In genomic region chr2:102551594-102551993, GRCm38 (mm10) we compare ENCODE assay signal across 12 mouse cellular contexts. TPM values are rescaled to one million over a fixed set of nuclear protein-coding genes. Genes with fewer than 3 reads are reported as not detected.
DNase-seq lines count a peak whose midpoint lies in the region; ATAC-seq and TF ChIP-seq lines count a peak whose summit lies in the region.
"Had no signal": no experiment of that assay in that cellular context is flagged by ENCODE, and none has a peak within 500 bp of the region (broad histone marks: within the 10 kb centered on the region; RNA-seq: fewer than 3 reads in every experiment).

No protein-coding gene starts in this region.

- no peak for ATAC-seq in heart, embryonic 13.5 days (ENCODE audit: extremely low read depth, insufficient number of reproducible peaks, low FRiP score, low TSS enrichment)
- no peak for ATAC-seq in lung, embryonic 15.5 days (ENCODE audit: borderline replicate concordance, extremely low read depth, low FRiP score, low TSS enrichment)
- ATAC-seq in limb, embryonic 14.5 days (ENCODE audit: low FRiP score, low read depth), result no peak
- ATAC-seq in stomach, postnatal 0 days (ENCODE audit: low FRiP score, low TSS enrichment), result no peak

- no peak for DNase-seq in heart, postnatal 10 days
- no peak for DNase-seq in lung, postnatal 14 days
- DNase-seq in limb, embryonic 14.5 days (ENCODE audit: low spot score), result no peak
- DNase-seq in stomach, postnatal 0 days (ENCODE audit: low spot score), result no peak
- DNase-seq in ovary, postnatal 14 days (ENCODE audit: low spot score), result no peak
- no peak for DNase-seq in layer of hippocampus, postnatal 10 days (ENCODE audit: low spot score in 2 of 2)
- DNase-seq: cerebellum, adult 9-10 months; heart, postnatal 14 days had no signal

- H3K9ac ChIP-seq in heart, embryonic 13.5 days, result no peak overlapping the region
- H3K9ac ChIP-seq in lung, embryonic 15.5 days, result no peak overlapping the region
- no peak overlapping the region for H3K9ac ChIP-seq in limb, embryonic 14.5 days (ENCODE audit: low read depth, low read length, severe bottlenecking)
- no peak overlapping the region for H3K9ac ChIP-seq in stomach, postnatal 0 days (ENCODE audit: low read length)
- H3K9ac ChIP-seq: embryonic facial prominence, embryonic 12.5 days; forebrain, embryonic 15.5 days had no signal

- no peak overlapping the region for H3K4me3 ChIP-seq in heart, embryonic 13.5 days
- no peak overlapping the region for H3K4me3 ChIP-seq in lung, embryonic 15.5 days
- peak overlapping the region; percentile 40; the same call in 1 of the 2 replicates for H3K4me3 ChIP-seq in limb, embryonic 14.5 days (replicated peaks; ENCODE audit: low read length)
- H3K4me3 ChIP-seq in stomach, postnatal 0 days (ENCODE audit: low read depth, low read length), result no peak overlapping the region
- H3K4me3 ChIP-seq: embryonic facial prominence, embryonic 12.5 days; forebrain, embryonic 15.5 days had no signal

- no peak overlapping the region for H3K27ac ChIP-seq in heart, embryonic 13.5 days (replicated peaks)
- H3K27ac ChIP-seq in lung, embryonic 15.5 days, result peak overlapping the region; percentile 10; the same call in 1 of the 2 replicates
- H3K27ac ChIP-seq in limb, embryonic 14.5 days (replicated peaks; ENCODE audit: low read depth, low read length), result no peak overlapping the region
- peak overlapping the region; percentile 45; the same call in 1 of the 2 replicates for H3K27ac ChIP-seq in stomach, postnatal 0 days (replicated peaks)
- H3K27ac ChIP-seq: embryonic facial prominence, embryonic 12.5 days; forebrain, embryonic 15.5 days had no signal

- H3K36me3 ChIP-seq in heart, embryonic 13.5 days, result no peaks in the 10 kb centered on the region
- no peaks in the 10 kb centered on the region for H3K36me3 ChIP-seq in lung, embryonic 15.5 days
- H3K36me3 ChIP-seq in limb, embryonic 14.5 days (ENCODE audit: control insufficient read depth, insufficient read depth, low read length), result no peaks in the 10 kb centered on the region
- H3K36me3 ChIP-seq in stomach, postnatal 0 days (ENCODE audit: control insufficient read depth, insufficient read depth, low read length), result no peaks in the 10 kb centered on the region
- H3K36me3 ChIP-seq: embryonic facial prominence, embryonic 12.5 days; forebrain, embryonic 15.5 days had no signal

- H3K9me3 ChIP-seq in heart, embryonic 13.5 days, result no peaks in the 10 kb centered on the region
- no peaks in the 10 kb centered on the region for H3K9me3 ChIP-seq in lung, embryonic 15.5 days
- no peaks in the 10 kb centered on the region for H3K9me3 ChIP-seq in limb, embryonic 14.5 days (ENCODE audit: control insufficient read depth, low read length)
- H3K9me3 ChIP-seq in stomach, postnatal 0 days (ENCODE audit: control insufficient read depth, low read length), result no peaks in the 10 kb centered on the region
- H3K9me3 ChIP-seq: embryonic facial prominence, embryonic 12.5 days; forebrain, embryonic 15.5 days had no signal

- no peak for TF ChIP-seq POLR2A in limb, embryonic 14.5 days (IDR thresholded peaks at IDR 0.05; ENCODE audit: borderline replicate concordance, extremely low read depth, insufficient read depth, insufficient read length)

- H3K4me1 ChIP-seq in heart, embryonic 13.5 days, result peaks cover 25% of the 10 kb centered on the region
- peaks cover 34% of the 10 kb centered on the region for H3K4me1 ChIP-seq in lung, embryonic 15.5 days
- H3K4me1 ChIP-seq in limb, embryonic 14.5 days (ENCODE audit: control insufficient read depth, insufficient read depth, low read length), result peaks cover 27% of the 10 kb centered on the region
- H3K4me1 ChIP-seq in stomach, postnatal 0 days (replicated peaks; ENCODE audit: control insufficient read depth, insufficient read depth), result no peaks in the 10 kb centered on the region; the same call in none of the 2 replicates

- intact Hi-C loops in heart, postnatal 10 days (cut with DNase I), result no loop called here

- H3K4me2 ChIP-seq in heart, embryonic 13.5 days, result 0 out of 2 replicates have a peak overlapping the region, but pooled peaks have one; percentile 2
- peak overlapping the region; percentile 30; the same call in 1 of the 2 replicates for H3K4me2 ChIP-seq in lung, embryonic 15.5 days
- peak overlapping the region; percentile 55 for H3K4me2 ChIP-seq in limb, embryonic 14.5 days (replicated peaks; ENCODE audit: low read depth, low read length, severe bottlenecking)
- H3K4me2 ChIP-seq in stomach, postnatal 0 days (replicated peaks; ENCODE audit: low read depth), result peak overlapping the region; percentile 56
- H3K4me2 ChIP-seq: forebrain, embryonic 15.5 days had no signal

- TF ChIP-seq CTCF in stomach, postnatal 0 days (IDR thresholded peaks at IDR 0.05; ENCODE audit: low read depth), result peak; percentile 35

- WGBS in heart, embryonic 13.5 days, result 42% methylated on average over 3 of the region's 3 CpGs
- 12% methylated on average over 3 of the region's 3 CpGs for WGBS in lung, embryonic 15.5 days
- WGBS in limb, embryonic 14.5 days, result 21% methylated on average over 3 of the region's 3 CpGs
- 22% methylated on average over 3 of the region's 3 CpGs for WGBS in stomach, postnatal 0 days

- no peak for TF ChIP-seq EP300 in stomach, postnatal 0 days (optimal IDR thresholded peaks at IDR 0.05)

- H3K27me3 ChIP-seq in heart, embryonic 13.5 days (replicated peaks), result peaks cover 46% of the 10 kb centered on the region
- no peaks in the 10 kb centered on the region for H3K27me3 ChIP-seq in lung, embryonic 15.5 days
- H3K27me3 ChIP-seq in limb, embryonic 14.5 days (ENCODE audit: control insufficient read depth, insufficient read depth, low read length), result no peaks in the 10 kb centered on the region; the same call in 1 of the 2 replicates
- H3K27me3 ChIP-seq in stomach, postnatal 0 days (ENCODE audit: control insufficient read depth, insufficient read depth, low read length), result no peaks in the 10 kb centered on the region
- H3K27me3 ChIP-seq: embryonic facial prominence, embryonic 12.5 days had no signal

RNA-seq across cellular contexts. Expression of gene Pamr1, which starts 1.8 kb away (rescaled TPM):
- 1.4 and 2.2 TPM in 2 replicates for polyA plus RNA-seq in heart, embryonic 13.5 days (2015; fragmentation: Nextera tagmentation; extraction: Ambion mirVana)
- 1 to 10 TPM; 8.9 to 9.7 TPM for total RNA-seq in heart, postnatal 10 days (2021)
- polyA plus RNA-seq in lung, embryonic 15.5 days (2015; fragmentation: Nextera tagmentation; extraction: Ambion mirVana), result 16.6 and 17.4 TPM in 2 replicates
- 70.8 and 73.4 TPM in 2 replicates for polyA plus RNA-seq in limb, embryonic 14.5 days (2012; rRNA removed)
- polyA plus RNA-seq in limb, embryonic 14.5 days (2014; fragmentation: Nextera tagmentation; extraction: Ambion mirVana), result 58.9 and 63.6 TPM in 2 replicates
- 17.2 and 19.8 TPM in 2 replicates for polyA plus RNA-seq in stomach, postnatal 0 days (2015; fragmentation: Nextera tagmentation; extraction: Ambion mirVana)
- 10 to 100 TPM; 11.1 to 13.3 TPM for total RNA-seq in layer of hippocampus, postnatal 10 days (2021)

Comparison
In these comparisons a context has a peak if more than half of its experiments do, and no peak if none do; other contexts are left out.
1. H3K27ac ChIP-seq: peak in lung, embryonic 15.5 days (single experiment) and stomach, postnatal 0 days (single experiment); none in heart, embryonic 13.5 days (single experiment) and limb, embryonic 14.5 days (single experiment).
2. H3K4me2 ChIP-seq: peak in every context shown above with its lines; median percentile 56 in stomach, postnatal 0 days; 55 in limb, embryonic 14.5 days; 30 in lung, embryonic 15.5 days; 2 in heart, embryonic 13.5 days.